Mouse (Mus musculus) macrophage (primary cell): ENCODE measurements around the gene Hist1h3c. TPM values are rescaled to one million over a fixed set of nuclear protein-coding genes. Genes with fewer than 3 reads are reported as not detected.
A peak's percentile ranks its signal among the peaks of the same experiment; 100 is the strongest.
"Not testable (repeated sequence)": the region's sequence is repeated elsewhere in the genome, so short reads cannot be mapped to it uniquely, and the experiment has no call there.

Source experiments
- H3K27ac ChIP-seq: fragments of 350-480 bp; formaldehyde crosslinking; 2 replicates; pipeline ENCODE4 v1.9.0; 2021
- H3K36me3 ChIP-seq: fragments of 350-480 bp; formaldehyde crosslinking; 2 replicates; pipeline ENCODE4 v1.9.0; 2021; ENCODE audit errors: inconsistent target
- H3K4me3 ChIP-seq: fragments of 350-480 bp; formaldehyde crosslinking; 2 replicates; pipeline ENCODE4 v1.9.0; 2021; ENCODE audit errors: inconsistent target
- H3K79me2 ChIP-seq: fragments of 350-480 bp; formaldehyde crosslinking; 2 replicates; pipeline ENCODE4 v1.9.0; 2021; ENCODE audit errors: inconsistent target
- WGBS: methylation state at CpG from one replicate; pipeline ENCODE4 v1.1.7; 2026; ENCODE audit warnings: inconsistent platforms; ENCODE audit not compliant: missing documents; 5-methylcytosine and 5-hydroxymethylcytosine counted together
- polyA plus RNA-seq: library from polyadenylated mRNA; stranded (reverse); fragments of 250-400 nt; gene quantifications from 3 replicates; pipeline ENCODE4 v1.2.4, GENCODE M21; 2018; ENCODE audit warnings: inconsistent platforms

Hist1h3c gene
- polyA plus RNA-seq, 1 experiment from 2014 or later: not detected

DNA sequence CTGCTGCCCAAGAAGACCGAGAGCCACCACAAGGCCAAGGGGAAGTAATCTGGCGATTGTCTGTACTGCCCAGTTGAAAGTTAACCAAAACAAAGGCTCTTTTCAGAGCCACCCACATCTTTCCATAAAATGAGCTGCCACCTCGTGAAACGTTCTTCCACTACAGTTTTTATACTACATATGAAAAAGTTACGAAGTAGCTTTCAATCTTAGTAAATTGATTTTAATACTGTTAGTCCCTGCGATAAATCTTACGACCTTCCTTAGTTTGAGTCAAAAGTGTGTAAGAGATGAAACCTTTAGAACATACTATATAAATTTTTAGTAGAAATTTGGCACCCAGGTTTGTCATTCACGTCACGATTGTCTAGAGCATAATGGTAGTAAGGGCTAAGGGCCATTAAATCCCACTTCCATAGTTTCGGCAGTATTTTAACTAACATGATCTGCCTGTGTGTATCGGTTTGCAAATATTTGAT is 6.1 kb upstream of the Hist1h3c start:
- Histone ChIP-seq H3K4me3 (peak overlapping the region; percentile 10; the same call in 1 of the 2 replicates), H3K79me2 (no peaks in the 10 kb centered on the region), H3K27ac (peak overlapping the region; percentile 80), H3K36me3 (no peaks in the 10 kb centered on the region)
- 0% methylated on average over 11 of the region's 11 CpGs for WGBS

DNA sequence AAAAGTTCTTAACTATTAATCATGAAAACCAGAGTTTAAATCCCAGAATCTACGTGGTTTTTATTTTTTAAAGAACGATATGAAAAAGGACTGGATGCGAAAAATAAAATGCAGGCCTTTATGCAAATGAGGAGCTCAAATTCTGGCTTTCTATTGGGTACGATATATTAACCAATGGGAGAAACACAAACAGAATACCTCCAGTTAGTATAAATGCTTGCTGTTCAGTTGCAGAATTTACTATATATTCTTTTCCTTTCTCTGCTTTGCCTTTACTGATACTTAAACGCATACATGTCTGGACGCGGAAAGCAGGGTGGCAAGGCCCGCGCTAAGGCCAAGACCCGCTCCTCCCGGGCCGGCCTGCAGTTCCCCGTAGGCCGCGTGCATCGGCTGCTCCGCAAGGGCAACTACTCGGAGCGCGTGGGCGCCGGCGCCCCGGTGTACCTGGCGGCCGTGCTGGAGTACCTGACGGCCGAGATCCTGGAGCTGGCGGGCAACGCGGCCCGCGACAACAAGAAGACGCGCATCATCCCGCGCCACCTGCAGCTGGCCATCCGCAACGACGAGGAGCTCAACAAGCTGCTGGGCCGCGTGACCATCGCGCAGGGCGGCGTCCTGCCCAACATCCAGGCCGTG is 5.6 kb upstream of the Hist1h3c start, which contains the start of gene Hist1h2ab:
Gene Hist1h2ab, plus strand, starts transcription at position 288 of the 639 bp plus-strand sequence.
- H3K79me2 ChIP-seq, H3K36me3 ChIP-seq: not testable (repeated sequence)
- peak within 1 kb of the TSS; percentile 80 for H3K27ac ChIP-seq
- WGBS: 3% methylated on average over 13 of the region's 47 CpGs
- peak within 1 kb of the TSS; percentile 10; the same call in 1 of the 2 replicates for H3K4me3 ChIP-seq

DNA sequence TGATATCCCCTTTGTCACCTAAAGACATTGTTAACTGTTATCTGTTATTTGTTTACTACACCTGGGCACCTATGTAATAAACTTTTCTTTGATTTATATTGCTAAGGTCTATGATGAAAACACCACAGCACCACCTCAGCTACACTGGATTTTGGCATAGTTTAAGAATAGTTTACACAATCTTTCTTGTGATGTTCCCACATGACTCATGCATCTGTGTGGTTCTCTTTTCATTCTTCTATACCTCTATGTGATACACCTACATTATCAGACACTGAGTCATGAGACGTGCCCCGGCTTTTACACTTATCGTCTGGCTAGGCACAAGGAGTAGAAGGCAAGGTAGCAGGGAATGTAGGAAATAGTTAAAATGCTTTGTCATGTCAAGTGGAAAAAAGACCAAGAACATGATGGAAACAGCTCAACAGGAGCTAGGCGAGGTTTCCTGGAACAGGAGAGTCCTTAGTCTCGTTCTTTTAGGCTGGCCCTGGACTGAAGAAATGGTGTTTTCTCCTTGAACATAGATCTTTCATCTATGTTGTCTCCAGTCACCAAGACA is 4.2 kb upstream of the Hist1h3c start:
- Histone ChIP-seq H3K79me2 (no peaks in the 10 kb centered on the region), H3K36me3 (no peaks in the 10 kb centered on the region), H3K27ac (peak overlapping the region; percentile 55), H3K4me3 (no peak overlapping the region)
- 97% methylated on average over 5 of the region's 5 CpGs for WGBS

DNA sequence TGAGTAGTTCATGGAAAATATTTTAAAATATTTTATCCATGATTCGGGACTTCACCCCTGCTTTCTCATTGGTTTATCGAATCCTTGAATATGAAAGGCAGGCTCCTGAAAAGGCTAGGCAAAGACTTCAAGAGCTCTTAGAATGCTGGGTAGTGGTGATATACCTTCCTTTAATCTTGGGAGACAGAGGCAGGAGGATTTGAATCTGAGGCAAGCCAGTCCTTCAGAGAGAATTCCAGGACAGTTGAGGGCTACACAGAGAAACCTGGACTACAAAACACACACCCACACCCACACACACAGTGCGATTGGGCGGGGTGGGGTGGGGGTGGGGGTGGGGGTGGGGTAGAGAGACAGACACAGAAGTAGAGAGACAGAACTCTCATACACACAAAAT is 2.5 kb upstream of the Hist1h3c start:
- WGBS: 25% methylated on average over 4 of the region's 4 CpGs
- Histone ChIP-seq H3K36me3 (no peaks in the 10 kb centered on the region), H3K4me3 (no peak overlapping the region), H3K27ac (peak overlapping the region; percentile 93), H3K79me2 (no peaks in the 10 kb centered on the region)

DNA sequence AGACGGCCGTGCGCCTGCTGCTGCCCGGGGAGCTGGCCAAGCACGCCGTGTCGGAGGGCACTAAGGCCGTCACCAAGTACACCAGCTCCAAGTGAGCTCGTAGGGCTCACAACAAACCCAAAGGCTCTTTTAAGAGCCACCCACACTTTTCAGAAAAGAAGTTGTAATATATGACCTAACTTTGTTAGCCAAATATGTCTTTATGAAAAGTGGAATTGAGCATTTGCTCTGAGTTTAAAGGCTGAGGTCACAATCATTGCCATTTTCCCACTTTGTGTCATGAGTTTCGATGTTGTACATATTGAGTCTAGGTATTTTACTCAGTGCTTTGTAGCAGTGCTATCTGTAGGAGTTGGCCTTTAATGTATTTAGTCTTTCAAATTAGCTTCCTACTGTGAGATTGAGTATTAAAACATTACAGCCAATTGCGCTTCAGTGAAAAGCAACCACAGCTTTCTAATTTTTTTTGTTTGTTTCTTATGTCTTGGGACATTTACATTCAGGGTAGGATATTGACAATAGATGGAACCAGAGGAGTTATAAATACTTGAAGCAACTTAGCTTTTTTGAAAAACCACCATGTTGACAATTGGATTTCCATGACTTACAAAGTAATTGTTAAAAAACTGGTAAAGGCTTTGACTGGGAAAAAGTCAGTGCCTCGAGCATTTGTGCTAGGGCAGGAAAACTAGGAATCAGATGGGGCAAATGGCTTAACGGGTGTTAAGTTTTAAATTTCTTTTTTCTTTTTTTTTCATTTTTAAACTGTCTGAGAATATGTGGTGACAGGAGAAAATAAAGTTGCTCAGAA is 1.9 kb upstream of the Hist1h3c start:
- no peaks in the 10 kb centered on the region for H3K36me3 ChIP-seq
- 14% methylated on average over 10 of the region's 13 CpGs for WGBS
- no peak overlapping the region; the same call in 1 of the 2 replicates for H3K4me3 ChIP-seq
- H3K27ac ChIP-seq: peak overlapping the region; percentile 93
- no peaks in the 10 kb centered on the region for H3K79me2 ChIP-seq

DNA sequence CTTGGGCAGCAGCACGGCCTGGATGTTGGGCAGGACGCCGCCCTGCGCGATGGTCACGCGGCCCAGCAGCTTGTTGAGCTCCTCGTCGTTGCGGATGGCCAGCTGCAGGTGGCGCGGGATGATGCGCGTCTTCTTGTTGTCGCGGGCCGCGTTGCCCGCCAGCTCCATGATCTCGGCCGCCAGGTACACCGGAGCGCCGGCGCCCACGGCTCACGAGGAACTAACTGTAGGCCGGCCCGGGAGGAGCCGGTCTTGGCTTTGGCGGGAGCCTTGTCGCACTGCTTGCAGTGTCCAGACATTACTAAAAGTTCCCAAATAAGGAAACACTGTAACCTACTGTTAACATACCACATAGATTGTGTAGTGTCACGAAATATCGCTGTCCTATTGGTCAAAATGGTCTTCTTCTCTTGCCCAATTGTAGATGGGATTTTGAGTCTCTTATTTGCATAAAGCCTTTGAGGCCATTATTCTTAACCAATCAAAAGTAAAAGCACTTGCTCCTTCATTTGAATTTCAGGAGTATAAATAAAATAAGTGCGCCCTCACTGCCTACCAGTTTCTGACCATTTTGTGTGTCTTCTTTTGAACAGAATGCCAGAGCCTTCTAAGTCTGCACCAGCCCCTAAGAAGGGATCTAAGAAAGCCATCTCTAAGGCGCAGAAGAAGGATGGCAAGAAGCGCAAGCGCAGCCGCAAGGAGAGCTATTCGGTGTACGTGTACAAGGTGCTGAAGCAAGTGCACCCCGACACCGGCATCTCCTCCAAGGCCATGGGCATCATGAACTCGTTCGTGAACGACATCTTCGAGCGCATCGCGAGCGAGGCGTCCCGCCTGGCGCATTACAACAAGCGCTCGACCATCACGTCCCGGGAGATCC is 1.0 kb upstream of the Hist1h3c start, which contains the start of gene Hist1h2bb:
Gene Hist1h2bb, plus strand, starts transcription at position 534 of the 880 bp plus-strand sequence.
- Histone ChIP-seq H3K27ac (peak within 1 kb of the TSS; percentile 93), H3K4me3 (peak within 1 kb of the TSS; percentile 15; the same call in 1 of the 2 replicates)
- H3K79me2 ChIP-seq, H3K36me3 ChIP-seq: not testable (repeated sequence)
- WGBS: under 1% methylated on average over 30 of the region's 58 CpGs

DNA sequence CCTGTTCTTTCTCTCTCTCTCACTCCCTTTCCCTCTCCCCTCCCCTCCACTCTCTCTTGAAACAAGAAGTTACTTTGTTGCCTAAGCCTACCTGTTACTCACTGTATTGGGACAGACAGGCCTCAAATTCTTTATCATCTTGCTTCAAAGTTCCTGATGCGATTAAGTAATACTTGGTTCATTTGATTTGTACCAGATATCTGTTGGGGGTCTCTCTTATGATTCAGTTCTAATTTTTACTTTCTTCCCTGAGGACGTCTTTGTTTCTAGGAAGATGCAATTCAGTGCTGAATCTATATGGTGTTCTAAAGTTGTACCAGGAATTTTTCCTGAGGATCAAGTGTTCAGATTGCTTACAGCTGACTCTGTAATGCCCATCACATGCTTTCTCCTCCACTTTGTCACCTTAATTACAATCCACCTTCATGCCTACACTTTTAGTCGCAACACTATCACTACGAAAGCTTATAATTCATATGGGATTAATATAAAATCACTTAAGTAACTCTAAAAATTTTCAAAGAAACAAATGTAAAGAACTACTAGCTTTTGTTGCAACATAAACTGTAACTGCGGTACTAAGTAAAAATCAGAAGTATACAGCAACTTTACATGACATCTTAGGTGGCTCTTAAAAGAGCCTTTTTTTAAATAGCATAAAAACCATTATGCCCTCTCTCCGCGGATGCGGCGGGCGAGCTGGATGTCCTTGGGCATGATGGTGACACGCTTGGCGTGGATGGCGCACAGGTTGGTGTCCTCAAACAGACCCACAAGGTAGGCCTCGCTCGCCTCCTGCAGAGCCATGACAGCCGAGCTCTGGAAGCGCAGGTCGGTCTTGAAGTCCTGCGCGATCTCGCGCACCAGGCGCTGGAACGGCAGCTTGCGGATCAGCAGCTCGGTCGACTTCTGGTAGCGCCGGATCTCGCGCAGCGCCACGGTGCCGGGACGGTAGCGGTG is 701 bp downstream of the Hist1h3c start:
- Histone ChIP-seq H3K36me3 (no peaks in the 10 kb centered on the region), H3K4me3 (peak overlapping the region; percentile 25), H3K79me2 (no peaks in the 10 kb centered on the region), H3K27ac (peak overlapping the region; percentile 53)
- 13% methylated on average over 10 of the region's 36 CpGs for WGBS

DNA sequence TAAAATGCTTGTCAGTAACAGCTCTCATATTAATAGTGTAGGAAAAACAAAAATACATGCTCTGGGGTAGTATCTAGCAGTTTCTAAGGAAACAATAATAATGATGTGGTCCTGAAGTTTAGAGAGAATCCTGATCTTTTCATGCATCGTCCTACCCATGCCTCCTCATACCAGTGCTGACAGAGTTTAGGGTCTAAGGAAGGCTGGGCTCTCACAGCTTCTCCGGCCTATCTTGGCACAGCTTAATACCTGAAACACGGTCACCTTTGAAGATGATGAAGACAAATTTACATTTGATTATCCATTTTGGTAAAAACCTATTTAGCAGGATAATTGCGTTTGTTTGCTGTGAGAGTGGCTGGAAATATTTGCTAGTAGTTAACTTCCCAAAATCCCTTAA is 1.4 kb downstream of the Hist1h3c start:
- Histone ChIP-seq H3K27ac (peak overlapping the region; percentile 53), H3K36me3 (no peaks in the 10 kb centered on the region), H3K4me3 (peak overlapping the region; percentile 25; the same call in 1 of the 2 replicates), H3K79me2 (no peaks in the 10 kb centered on the region)
- 89% methylated on average over 4 of the region's 4 CpGs for WGBS

DNA sequence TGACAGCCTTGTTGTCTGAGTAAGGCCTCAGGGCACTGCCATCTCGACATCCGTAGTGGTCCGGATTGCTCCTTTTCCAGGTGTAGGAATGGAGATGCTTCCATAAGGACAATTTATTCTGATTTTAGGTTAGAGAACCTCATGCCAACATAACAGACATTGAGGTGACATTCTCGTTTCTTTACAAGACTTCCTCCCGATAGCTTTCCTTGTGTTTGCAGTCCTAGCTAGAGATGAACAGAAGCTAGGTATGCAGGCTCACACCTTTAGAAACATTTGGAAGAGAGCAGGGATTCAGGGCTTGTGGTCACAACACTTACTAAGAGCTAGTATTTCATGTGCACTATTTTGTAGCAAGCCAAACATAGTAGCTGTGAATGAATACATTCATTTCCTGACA is 2.2 kb downstream of the Hist1h3c start:
- H3K79me2 ChIP-seq: no peaks in the 10 kb centered on the region
- no peak overlapping the region for H3K27ac ChIP-seq
- H3K4me3 ChIP-seq: no peak overlapping the region
- WGBS: 94% methylated on average over 4 of the region's 5 CpGs
- no peaks in the 10 kb centered on the region for H3K36me3 ChIP-seq

DNA sequence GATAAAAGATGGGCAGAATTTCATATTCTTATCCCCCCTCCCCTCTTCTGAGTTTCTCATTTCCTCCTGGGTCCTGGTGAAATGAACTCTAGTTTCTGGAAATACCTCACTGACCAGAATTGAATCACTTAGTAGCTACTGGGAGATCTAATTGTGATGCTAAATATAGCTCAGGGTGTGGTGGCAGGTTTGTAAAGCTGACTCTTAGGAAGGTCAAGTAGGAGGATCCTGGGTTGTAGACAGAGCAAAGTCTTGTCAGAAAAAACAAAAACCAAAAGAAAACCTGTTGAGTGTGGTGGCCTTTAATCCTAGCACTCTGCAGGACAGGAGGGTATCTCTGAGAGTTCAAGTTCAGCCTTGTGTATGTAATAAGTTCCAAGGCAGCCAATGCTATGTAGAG is 3.4 kb downstream of the Hist1h3c start:
- H3K4me3 ChIP-seq: no peak overlapping the region
- H3K79me2 ChIP-seq: no peaks in the 10 kb centered on the region
- no peaks in the 10 kb centered on the region for H3K36me3 ChIP-seq
- no peak overlapping the region for H3K27ac ChIP-seq

DNA sequence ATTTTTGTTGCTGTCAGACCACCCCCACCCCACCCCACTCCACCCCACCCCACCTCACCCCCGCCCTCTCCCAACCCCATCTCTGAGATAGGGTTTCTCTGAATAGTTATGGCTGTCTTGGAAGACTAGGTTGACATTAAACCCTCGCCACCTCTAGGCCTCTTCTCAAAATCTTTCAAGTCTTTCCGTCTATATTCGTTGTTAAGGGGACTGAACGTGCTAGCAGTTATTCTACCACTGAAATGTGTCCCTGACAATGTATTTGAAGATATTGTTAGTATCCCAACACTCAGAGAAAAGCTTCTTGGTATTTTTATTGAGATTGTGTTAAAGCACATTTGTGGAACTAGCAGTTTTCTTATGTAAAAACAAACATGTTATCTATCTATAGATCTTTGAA is 4.5 kb downstream of the Hist1h3c start:
- WGBS: 79% methylated on average over 4 of the region's 5 CpGs
- peak overlapping the region; percentile 60; the same call in 1 of the 2 replicates for H3K4me3 ChIP-seq
- no peaks in the 10 kb centered on the region for H3K79me2 ChIP-seq
- no peaks in the 10 kb centered on the region for H3K36me3 ChIP-seq
- H3K27ac ChIP-seq: peak overlapping the region; percentile 90

DNA sequence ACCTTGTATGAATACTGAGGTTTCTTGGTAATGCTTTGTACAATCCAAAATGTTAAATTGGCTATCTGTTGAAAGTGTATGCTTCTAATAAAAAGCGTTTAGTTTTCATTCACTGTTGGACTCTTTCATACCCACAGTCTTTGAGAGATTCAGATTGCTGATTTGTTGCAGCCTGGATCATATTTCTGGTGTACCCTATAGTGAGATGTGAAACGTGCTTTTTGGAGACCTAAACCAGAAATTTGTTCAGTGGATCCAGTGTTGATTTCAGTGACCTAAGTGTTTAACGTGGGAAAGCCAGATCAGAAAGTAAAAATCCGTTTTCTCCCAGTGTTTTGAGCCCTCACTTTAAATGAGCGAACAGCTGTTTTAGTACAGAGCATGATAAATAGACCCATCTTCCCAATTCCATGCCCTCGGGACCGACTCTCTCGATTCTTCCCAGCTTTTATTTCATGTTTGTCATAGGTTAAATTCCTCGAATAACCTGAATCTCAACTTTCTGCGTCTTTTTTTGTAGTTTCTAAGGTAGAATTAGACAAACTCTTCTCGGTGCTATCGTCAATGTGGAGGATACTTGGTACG is 5.1 kb downstream of the Hist1h3c start:
- Histone ChIP-seq H3K36me3 (no peaks in the 10 kb centered on the region), H3K79me2 (no peaks in the 10 kb centered on the region), H3K4me3 (peak overlapping the region; percentile 60), H3K27ac (peak overlapping the region; percentile 90)
- WGBS: 37% methylated on average over 13 of the region's 13 CpGs

DNA sequence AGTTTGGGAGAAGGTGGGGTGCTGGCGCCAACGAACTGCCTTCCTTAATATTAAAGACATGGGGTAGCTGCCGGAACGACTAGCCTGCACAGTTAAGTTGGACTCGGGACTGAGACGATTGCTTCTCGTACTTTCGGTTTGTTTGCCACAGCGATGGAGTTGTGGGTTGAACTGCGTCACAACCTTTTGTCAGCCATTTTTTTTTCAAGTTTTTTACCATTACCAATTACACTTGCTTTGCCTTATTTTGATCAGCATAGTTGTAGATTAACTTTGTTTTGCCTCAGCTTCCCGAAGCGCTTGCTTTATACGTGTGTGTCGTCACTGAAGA is 5.5 kb downstream of the Hist1h3c start:
- Histone ChIP-seq H3K79me2 (no peaks in the 10 kb centered on the region), H3K27ac (peak overlapping the region; percentile 90), H3K36me3 (no peaks in the 10 kb centered on the region), H3K4me3 (peak overlapping the region; percentile 60)
- under 1% methylated on average over 14 of the region's 14 CpGs for WGBS
